Mouse (Mus musculus): Measurements from ENCODE around the gene Tmem208. TPM values are rescaled to one million over a fixed set of nuclear protein-coding genes. Genes with fewer than 3 reads are reported as not detected.

Gene Tmem208
- total and polyA plus RNA-seq, 3 experiments, result 94.5 to 149 TPM; not detected in 1

- H3K36me3 ChIP-seq (ENCODE audit: control insufficient read depth in 1 of 2, insufficient read depth in 2 of 2, low read length in 2 of 2), result peaks cover 0 to 6% of the 10 kb centered on the region in 2 experiments; a peak in 2 of 4 replicates
- H3K9me3 ChIP-seq (replicated peaks; ENCODE audit: insufficient read depth, low read length), result no peaks in the 10 kb centered on the region
- DNase-seq (ENCODE audit: low read depth, low spot score), result no peak
- no peak overlapping the region for H3K9ac ChIP-seq (ENCODE audit: control insufficient read depth, low read depth, low read length, poor library complexity, severe bottlenecking)
- peaks cover 4% of the 10 kb centered on the region; the same call in 1 of the 2 replicates for H3K79me2 ChIP-seq (ENCODE audit: control insufficient read depth, insufficient read depth, low read length, poor library complexity)
- peaks cover 2 to 16% of the 10 kb centered on the region in 2 experiments; a peak in 3 of 4 replicates for H3K4me1 ChIP-seq (ENCODE audit: control insufficient read depth in 1 of 2, insufficient read depth in 2 of 2, low read length in 2 of 2)
- no peak overlapping the region for H3K4me3 ChIP-seq (ENCODE audit: control insufficient read depth in 1 of 2, insufficient read depth in 1 of 2, low read depth in 2 of 2, low read length in 2 of 2)
- no peak overlapping the region for H3K27ac ChIP-seq (ENCODE audit: control insufficient read depth, low read depth, low read length)
- TF ChIP-seq JUND (IDR thresholded peaks at IDR 0.05; ENCODE audit: low read depth, low read length) (no peak), UBTF (IDR thresholded peaks at IDR 0.05; ENCODE audit: borderline replicate concordance, insufficient read depth, low read depth, low read length) (no peak), CHD2 (IDR thresholded peaks at IDR 0.05; ENCODE audit: low read length) (no peak)
- H3K27me3 ChIP-seq (ENCODE audit: control insufficient read depth in 1 of 2, insufficient read depth in 2 of 2, low read length in 2 of 2), result peaks cover 5 to 11% of the 10 kb centered on the region in 2 experiments; a peak in 3 of 4 replicates
Measured at GRCm38 (mm10) chr8:105350186-105350585, 24.0 kb downstream of the Tmem208 start.

- Histone ChIP-seq H3K27ac (ENCODE audit: control insufficient read depth, low read depth, low read length) (no peak overlapping the region), H3K79me2 (ENCODE audit: control insufficient read depth, insufficient read depth, low read length, poor library complexity) (no peaks in the 10 kb centered on the region), H3K27me3 (ENCODE audit: control insufficient read depth in 1 of 2, insufficient read depth in 2 of 2, low read length in 2 of 2) (peaks cover 5 to 11% of the 10 kb centered on the region in 2 experiments; a peak in 3 of 4 replicates), H3K4me1 (ENCODE audit: control insufficient read depth in 1 of 2, insufficient read depth in 2 of 2, low read length in 2 of 2) (no peaks in the 10 kb centered on the region), H3K9me3 (replicated peaks; ENCODE audit: insufficient read depth, low read length) (no peaks in the 10 kb centered on the region), H3K36me3 (ENCODE audit: control insufficient read depth in 1 of 2, insufficient read depth in 2 of 2, low read length in 2 of 2) (no peaks in the 10 kb centered on the region), H3K9ac (ENCODE audit: control insufficient read depth, low read depth, low read length, poor library complexity, severe bottlenecking) (no peak overlapping the region), H3K4me3 (ENCODE audit: control insufficient read depth in 1 of 2, insufficient read depth in 1 of 2, low read depth in 2 of 2, low read length in 2 of 2) (no peak overlapping the region)
- DNase-seq (ENCODE audit: low read depth, low spot score), result no peak
- no peak for TF ChIP-seq HCFC1 (IDR thresholded peaks at IDR 0.05; ENCODE audit: low read depth, low read length)
- no peak for TF ChIP-seq POLR2AphosphoS2 (IDR thresholded peaks at IDR 0.05; ENCODE audit: low read length)
- TF ChIP-seq SMC3 (IDR thresholded peaks at IDR 0.05; ENCODE audit: low read depth, low read length), result no peak
- no peak for TF ChIP-seq E2F4 (IDR thresholded peaks at IDR 0.05; ENCODE audit: borderline replicate concordance, low read depth, low read length)
- TF ChIP-seq TAL1 (IDR thresholded peaks at IDR 0.05; ENCODE audit: low read length), result no peak
- no peak for TF ChIP-seq RCOR1 (IDR thresholded peaks at IDR 0.05; ENCODE audit: low read depth, low read length)
- no peak for TF ChIP-seq USF1 (IDR thresholded peaks at IDR 0.05; ENCODE audit: low read depth, low read length)
- TF ChIP-seq MXI1 (IDR thresholded peaks at IDR 0.05; ENCODE audit: low read depth, low read length), result no peak
- TF ChIP-seq MAX (IDR thresholded peaks at IDR 0.05; ENCODE audit: low read length), result no peak
- TF ChIP-seq NELFE (IDR thresholded peaks at IDR 0.05; ENCODE audit: low read depth, low read length), result no peak
- TF ChIP-seq CHD1 (IDR thresholded peaks at IDR 0.05; ENCODE audit: low read depth, low read length), result no peak
- TF ChIP-seq CHD2 (IDR thresholded peaks at IDR 0.05; ENCODE audit: low read length), result no peak
- no peak for TF ChIP-seq POLR2AphosphoS5 (IDR thresholded peaks at IDR 0.05; ENCODE audit: borderline replicate concordance, low read depth, low read length)
Measured at GRCm38 (mm10) chr8:105353583-105354135, 27.5 kb downstream of the Tmem208 start.
